Mouse (Mus musculus): ENCODE results near the gene Cldn6. TPM values are rescaled to one million over a fixed set of nuclear protein-coding genes. Genes with fewer than 3 reads are reported as not detected.

Gene Cldn6
- polyA plus RNA-seq, 1 experiment from 2014 or later: 0.14 TPM

GRCm38 (mm10) chr17:23699131-23700077 is 20.4 kb downstream of the Cldn6 start:
- Histone ChIP-seq H3K36me3 (no peaks in the 10 kb centered on the region), H3K4me1 (peaks cover 12% of the 10 kb centered on the region), H3K9ac (replicated peaks) (peak overlapping the region; percentile 60), H3K4me2 (peak overlapping the region; percentile 98), H3K27ac (replicated peaks) (peak overlapping the region; percentile 49), H3K9me3 (replicated peaks) (no peaks in the 10 kb centered on the region), H3K27me3 (replicated peaks) (peaks cover 35% of the 10 kb centered on the region), H3K4me3 (replicated peaks) (peak overlapping the region; percentile 54)
- peak; percentile 69 for ATAC-seq (ENCODE audit: low FRiP score)
- under 1% methylated on average over 85 of the region's 101 CpGs for WGBS

DNA sequence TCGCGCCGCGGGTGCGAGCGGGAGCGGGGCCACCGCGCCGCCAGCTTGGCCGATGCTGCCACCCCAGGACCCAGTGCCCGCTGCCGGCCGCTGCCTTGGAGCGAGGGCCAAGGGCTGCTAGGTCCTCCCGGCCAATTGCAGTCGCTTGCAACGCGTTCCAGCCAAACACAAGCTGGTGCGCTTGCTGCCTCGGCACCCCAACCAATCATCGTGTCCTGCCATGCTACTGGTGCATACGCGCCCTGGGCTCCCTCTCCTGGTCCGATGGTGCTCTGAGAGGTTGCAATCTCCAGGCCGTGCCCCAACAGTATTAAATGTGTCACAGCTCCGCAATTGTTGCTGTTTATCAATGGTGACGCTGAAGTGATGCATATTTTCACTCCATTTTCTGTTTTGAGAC is 21.0 kb downstream of the Cldn6 start:
- Histone ChIP-seq H3K4me1 (peaks cover 12% of the 10 kb centered on the region), H3K27me3 (replicated peaks) (peaks cover 35% of the 10 kb centered on the region), H3K36me3 (no peaks in the 10 kb centered on the region), H3K4me3 (replicated peaks) (peak overlapping the region; percentile 54), H3K4me2 (peak overlapping the region; percentile 98), H3K9me3 (replicated peaks) (no peaks in the 10 kb centered on the region), H3K9ac (replicated peaks) (peak overlapping the region; percentile 60), H3K27ac (replicated peaks) (peak overlapping the region; percentile 49)
- peak; percentile 96 for ATAC-seq (ENCODE audit: low FRiP score)
- 1% methylated on average over 27 of the region's 28 CpGs for WGBS

DNA sequence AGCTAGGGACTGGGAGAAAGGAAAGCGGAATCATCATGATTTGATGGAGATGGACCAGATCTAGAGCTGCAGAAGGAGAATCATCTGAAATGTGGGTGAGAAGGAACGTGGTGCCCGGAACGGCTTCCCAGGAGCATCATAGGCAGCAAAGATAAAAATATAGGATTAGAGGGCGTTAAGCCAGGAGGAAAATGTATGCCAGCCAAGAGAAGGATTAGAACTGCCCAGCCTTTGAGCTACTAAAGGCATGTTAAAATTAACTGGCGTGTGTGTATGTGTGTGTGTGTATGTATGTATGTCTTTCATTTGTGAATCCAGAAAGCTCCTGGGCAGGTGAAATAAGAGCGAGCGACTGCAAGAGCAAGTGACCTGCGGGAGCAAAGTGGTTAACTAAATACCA is 24.3 kb downstream of the Cldn6 start:
- Histone ChIP-seq H3K36me3 (no peaks in the 10 kb centered on the region), H3K4me2 (no peak overlapping the region), H3K27ac (replicated peaks) (no peak overlapping the region), H3K9ac (replicated peaks) (no peak overlapping the region), H3K9me3 (replicated peaks) (no peaks in the 10 kb centered on the region), H3K4me3 (replicated peaks) (no peak overlapping the region), H3K4me1 (peaks cover 12% of the 10 kb centered on the region), H3K27me3 (replicated peaks) (peaks cover 20% of the 10 kb centered on the region)
- no peak for ATAC-seq (ENCODE audit: low FRiP score)
- 90% methylated on average over 9 of the region's 9 CpGs for WGBS

DNA sequence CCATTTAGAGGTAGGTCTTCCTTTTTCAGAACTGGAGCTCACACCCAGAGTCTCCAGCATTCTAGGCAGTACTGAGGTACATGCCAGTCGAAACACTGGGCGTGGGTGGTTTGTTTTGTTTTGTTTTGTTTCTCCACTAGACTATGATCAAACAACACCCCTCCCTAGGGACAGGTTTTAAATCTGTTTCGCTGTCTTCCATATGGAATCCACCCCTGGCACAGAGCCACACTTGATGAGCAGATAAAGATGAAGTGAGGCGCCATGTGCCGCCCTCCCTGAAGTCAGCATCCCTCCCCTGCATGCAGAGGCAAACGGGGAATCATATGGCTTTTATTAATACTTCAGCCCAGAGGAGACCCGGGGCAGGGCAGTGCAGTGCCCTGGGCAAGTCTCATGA is 25.7 kb downstream of the Cldn6 start:
- no peak for ATAC-seq (ENCODE audit: low FRiP score)

DNA sequence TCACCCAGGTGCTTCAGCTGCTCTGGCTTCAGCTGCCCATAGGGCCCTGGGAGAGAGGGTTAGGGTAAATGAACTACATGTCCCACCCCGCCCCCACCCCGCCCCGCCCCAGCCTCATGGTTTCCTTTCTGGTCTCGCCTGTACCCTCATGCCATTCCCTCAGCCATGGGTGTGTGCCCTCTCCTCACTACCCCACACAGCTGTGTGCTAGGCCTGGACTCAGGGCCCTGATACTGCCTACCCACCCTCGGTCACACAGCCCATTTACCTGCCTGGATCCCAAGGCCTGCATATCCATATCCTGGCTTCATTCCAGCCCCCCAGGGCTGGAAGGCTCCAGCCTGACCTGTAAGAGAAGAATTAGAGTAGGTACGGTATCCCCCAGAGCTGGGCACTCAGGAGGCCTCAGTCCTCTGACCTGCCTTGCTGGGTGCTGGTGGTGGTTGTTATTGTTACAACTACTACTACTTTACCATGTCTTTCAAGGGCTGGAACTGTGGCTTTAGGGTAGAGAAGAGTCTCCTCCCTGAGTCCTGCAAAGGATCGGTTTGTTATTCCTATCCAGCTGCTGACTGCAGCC is 26.6 kb downstream of the Cldn6 start:
- Histone ChIP-seq H3K9me3 (replicated peaks) (no peaks in the 10 kb centered on the region), H3K27ac (replicated peaks) (no peak overlapping the region), H3K4me3 (replicated peaks) (no peak overlapping the region), H3K36me3 (no peaks in the 10 kb centered on the region), H3K27me3 (replicated peaks) (peaks cover 10% of the 10 kb centered on the region), H3K4me1 (no peaks in the 10 kb centered on the region), H3K4me2 (no peak overlapping the region), H3K9ac (replicated peaks) (no peak overlapping the region)
- 81% methylated on average over 7 of the region's 7 CpGs for WGBS
- no peak for ATAC-seq (ENCODE audit: low FRiP score)

More for the DNA sequence above, 25.7 kb downstream of the Cldn6 start:
- Histone ChIP-seq H3K4me1 (peaks cover 4% of the 10 kb centered on the region), H3K4me2 (no peak overlapping the region), H3K4me3 (replicated peaks) (no peak overlapping the region), H3K27me3 (replicated peaks) (peaks cover 10% of the 10 kb centered on the region), H3K36me3 (no peaks in the 10 kb centered on the region), H3K9me3 (replicated peaks) (no peaks in the 10 kb centered on the region), H3K27ac (replicated peaks) (no peak overlapping the region), H3K9ac (replicated peaks) (no peak overlapping the region)
- WGBS: 42% methylated on average over 7 of the region's 7 CpGs

DNA sequence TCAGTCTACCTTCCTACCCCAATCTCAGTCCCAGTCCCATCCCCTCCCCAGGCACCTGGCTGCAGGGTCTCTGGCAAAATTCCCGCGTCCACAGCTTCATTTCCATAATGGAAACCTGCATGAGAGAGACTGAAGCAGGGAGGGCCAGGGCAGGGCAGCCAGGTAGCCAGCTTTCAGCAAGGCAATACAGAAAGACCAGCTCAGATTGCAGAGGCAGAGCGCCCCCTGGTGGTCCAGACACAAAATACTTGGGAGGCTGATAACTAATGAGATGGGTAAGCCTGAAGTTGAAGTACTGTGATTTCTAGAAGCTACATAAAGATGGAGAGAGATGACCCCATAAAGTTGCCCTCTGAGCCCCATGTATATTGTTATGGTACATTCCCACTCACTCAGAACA is 27.2 kb downstream of the Cldn6 start:
- 0% methylated on average over 3 of the region's 3 CpGs for WGBS
- no peak overlapping the region for H3K4me3 ChIP-seq (replicated peaks)
- no peak for ATAC-seq (ENCODE audit: low FRiP score)

DNA sequence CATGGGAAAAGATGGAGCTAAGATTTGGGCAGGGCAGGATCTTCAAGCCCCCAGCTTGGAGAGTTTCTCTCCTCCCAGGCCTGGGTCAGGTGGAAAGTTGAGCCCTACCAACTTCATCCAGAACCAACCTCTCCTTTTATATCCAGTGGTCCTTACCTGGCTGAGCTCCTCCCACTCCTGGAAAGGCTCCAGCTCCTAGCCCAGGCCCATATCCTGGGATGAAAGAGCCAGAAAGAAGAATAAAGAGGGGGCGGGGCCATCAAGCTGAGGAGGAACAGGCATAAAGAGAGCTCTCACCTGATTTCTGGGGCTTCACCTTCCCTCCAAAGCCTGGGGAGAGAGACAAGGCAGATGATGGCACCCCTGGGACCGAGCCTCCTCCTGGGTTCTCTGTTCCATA is 38.0 kb downstream of the Cldn6 start:
- H3K4me2 ChIP-seq: no peak overlapping the region
- no peak for ATAC-seq (ENCODE audit: low FRiP score)
- no peak overlapping the region for H3K4me3 ChIP-seq (replicated peaks)
- H3K4me1 ChIP-seq: no peaks in the 10 kb centered on the region
- H3K27ac ChIP-seq (replicated peaks): no peak overlapping the region
- 0 out of 2 replicates have a peak, but pooled peaks cover 2% of the 10 kb centered on the region for H3K27me3 ChIP-seq (replicated peaks)
- H3K9ac ChIP-seq (replicated peaks): no peak overlapping the region
- no peaks in the 10 kb centered on the region for H3K36me3 ChIP-seq
- WGBS: 63% methylated on average over 2 of the region's 2 CpGs
- no peaks in the 10 kb centered on the region for H3K9me3 ChIP-seq (replicated peaks)

More for the DNA sequence above, 27.2 kb downstream of the Cldn6 start:
- Histone ChIP-seq H3K36me3 (no peaks in the 10 kb centered on the region), H3K9me3 (replicated peaks) (no peaks in the 10 kb centered on the region), H3K27me3 (replicated peaks) (peaks cover 10% of the 10 kb centered on the region), H3K9ac (replicated peaks) (no peak overlapping the region), H3K4me2 (no peak overlapping the region), H3K4me1 (no peaks in the 10 kb centered on the region), H3K27ac (replicated peaks) (no peak overlapping the region)

GRCm38 (mm10) chr17:23719455-23719854 is 40.4 kb downstream of the Cldn6 start:
- Histone ChIP-seq H3K9ac (replicated peaks) (no peak overlapping the region), H3K4me1 (no peaks in the 10 kb centered on the region), H3K4me3 (replicated peaks) (no peak overlapping the region), H3K36me3 (no peaks in the 10 kb centered on the region), H3K27ac (replicated peaks) (no peak overlapping the region), H3K9me3 (replicated peaks) (no peaks in the 10 kb centered on the region), H3K27me3 (replicated peaks) (0 out of 2 replicates have a peak, but pooled peaks cover under 1% of the 10 kb centered on the region), H3K4me2 (no peak overlapping the region)
- 0% methylated on average over 1 of the region's 1 CpGs for WGBS
- no peak for ATAC-seq (ENCODE audit: low FRiP score)

- H3K4me1 ChIP-seq: peaks cover 9% of the 10 kb centered on the region
- H3K9ac ChIP-seq (replicated peaks): no peak overlapping the region
- H3K27me3 ChIP-seq (replicated peaks): no peaks in the 10 kb centered on the region
- no peaks in the 10 kb centered on the region for H3K9me3 ChIP-seq (replicated peaks)
- H3K27ac ChIP-seq (replicated peaks): no peak overlapping the region
- H3K36me3 ChIP-seq: no peaks in the 10 kb centered on the region
- 83% methylated on average over 2 of the region's 2 CpGs for WGBS
- no peak for ATAC-seq (ENCODE audit: low FRiP score)
- no peak overlapping the region for H3K4me3 ChIP-seq (replicated peaks)
- H3K4me2 ChIP-seq: no peak overlapping the region
These were observed 42.8 kb downstream of the Cldn6 start for GRCm38 (mm10) chr17:23721886-23722285.

DNA sequence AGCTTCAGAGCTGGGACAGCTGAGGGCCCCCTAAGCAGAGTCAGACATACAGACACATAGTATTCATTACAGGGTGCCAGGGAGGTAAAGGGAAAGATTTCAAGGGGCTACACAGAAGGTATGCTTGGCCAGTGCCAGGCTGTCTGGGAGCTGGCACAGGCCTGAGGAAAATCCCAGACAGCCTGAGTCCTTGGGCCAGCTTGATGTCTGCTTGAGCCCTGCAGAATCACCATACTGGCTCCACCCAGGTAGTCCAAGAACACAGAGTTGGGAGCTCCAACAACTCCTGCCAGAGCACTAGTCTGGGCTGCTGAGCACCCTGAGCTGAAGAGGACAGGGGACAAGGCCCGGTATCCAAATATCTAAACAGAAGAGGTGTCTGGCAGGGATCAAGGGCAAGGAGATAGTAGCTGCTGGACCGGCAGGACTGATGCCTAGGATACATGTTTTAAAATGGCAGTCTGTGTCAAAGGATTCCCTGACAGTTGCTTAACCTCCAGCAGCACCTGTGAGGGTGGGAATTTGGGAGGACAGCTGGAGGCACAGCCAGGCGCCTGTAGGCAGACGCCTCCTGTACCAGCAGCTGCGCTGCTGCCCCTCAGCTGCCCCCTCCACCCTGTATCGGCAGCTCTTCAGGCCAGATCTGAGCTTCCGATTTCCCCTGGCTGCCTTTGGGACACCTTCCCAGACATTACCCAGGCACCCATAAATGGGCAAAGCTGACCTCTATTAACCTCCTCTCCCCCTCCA is 43.5 kb downstream of the Cldn6 start, which contains the start of gene 1520401A03Rik:
Gene 1520401A03Rik (minus strand): TSS at position 408 of the 750 bp plus-strand sequence.
- ATAC-seq (ENCODE audit: low FRiP score): no peak

GRCm38 (mm10) chr17:23725477-23725876 is 46.4 kb downstream of the Cldn6 start:
- Histone ChIP-seq H3K27ac (replicated peaks) (peak overlapping the region; percentile 73), H3K4me1 (peaks cover 11% of the 10 kb centered on the region), H3K9ac (replicated peaks) (peak overlapping the region; percentile 44), H3K27me3 (replicated peaks) (no peaks in the 10 kb centered on the region), H3K4me2 (peak overlapping the region; percentile 96), H3K36me3 (no peaks in the 10 kb centered on the region), H3K4me3 (replicated peaks) (peak overlapping the region; percentile 88), H3K9me3 (replicated peaks) (no peaks in the 10 kb centered on the region)
- 59% methylated on average over 4 of the region's 4 CpGs for WGBS
- ATAC-seq (ENCODE audit: low FRiP score): no peak

More for the DNA sequence above, 43.5 kb downstream of the Cldn6 start, which contains the start of gene 1520401A03Rik:
- no peaks in the 10 kb centered on the region for H3K36me3 ChIP-seq
- H3K9ac ChIP-seq (replicated peaks): no peak within 1 kb of the TSS
- peaks cover 11% of the 10 kb centered on the region for H3K4me1 ChIP-seq
- no peak within 1 kb of the TSS for H3K27ac ChIP-seq (replicated peaks)
- 74% methylated on average over 7 of the region's 7 CpGs for WGBS
- H3K4me3 ChIP-seq (replicated peaks): no peak within 1 kb of the TSS
- no peaks in the 10 kb centered on the region for H3K9me3 ChIP-seq (replicated peaks)
- H3K4me2 ChIP-seq: no peak within 1 kb of the TSS
- no peaks in the 10 kb centered on the region for H3K27me3 ChIP-seq (replicated peaks)

All from neural tube, embryonic 15.5 days (tissue).